Mouse (Mus musculus) natural killer cell, adult 2 months (primary cell): ENCODE data around the gene Olfr588-ps1.
"Not testable (repeated sequence)": the region's sequence is repeated elsewhere in the genome, so short reads cannot be mapped to it uniquely, and the experiment has no call there.

ENCODE experiments used
- DNase-seq, 2 experiments: peaks; one replicate each; pipeline ENCODE4 v3.0.0; 2022; ENCODE audit warnings: low spot score in 2 of 2

The Olfr588-ps1 gene

DNA sequence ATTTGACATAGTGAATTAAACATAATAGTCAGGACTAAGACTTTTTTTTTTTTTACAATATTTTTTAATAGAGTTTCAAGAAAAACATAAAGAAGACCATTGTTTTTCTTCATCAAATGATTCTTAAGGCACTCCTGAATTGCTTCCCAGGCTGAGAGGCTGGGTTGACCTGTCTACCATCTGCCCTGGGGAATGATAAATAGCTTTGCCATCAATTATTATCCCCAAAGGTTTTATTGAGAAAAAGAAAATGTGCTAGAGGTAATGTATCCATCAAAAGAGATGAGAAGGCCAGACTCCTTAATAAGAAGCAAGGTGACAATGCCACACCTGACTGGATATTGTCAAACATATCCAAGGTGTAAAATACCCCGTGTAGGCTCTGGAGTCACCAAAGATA, at the start of gene Olfr588-ps1:
TSS of gene Olfr588-ps1 (plus strand) at position 301 of the 400 bp plus-strand sequence.
- DNase-seq, result no peak

DNA sequence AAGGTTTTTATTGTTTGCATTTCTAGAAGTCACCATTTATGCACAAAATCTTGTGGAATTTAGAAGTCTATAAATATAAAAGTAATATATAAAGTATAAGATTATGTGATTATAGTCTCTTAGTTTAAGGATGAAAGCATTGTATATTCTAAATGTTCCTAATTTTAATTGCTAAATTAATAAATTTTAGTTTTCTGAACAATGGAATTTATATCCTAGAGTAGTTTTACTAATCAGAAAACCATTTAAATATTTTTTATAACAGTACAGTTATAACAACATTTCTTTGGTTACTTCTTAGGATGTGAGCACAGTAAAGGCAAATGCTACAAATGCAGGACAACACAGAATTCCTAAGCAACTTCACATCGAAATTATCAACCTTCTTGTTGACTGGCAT, 43.3 kb upstream of the Olfr588-ps1 start, which contains the start of gene Olfr585:
TSS of gene Olfr585 (plus strand) at position 301 of the 400 bp plus-strand sequence.
- no peak for DNase-seq

DNA sequence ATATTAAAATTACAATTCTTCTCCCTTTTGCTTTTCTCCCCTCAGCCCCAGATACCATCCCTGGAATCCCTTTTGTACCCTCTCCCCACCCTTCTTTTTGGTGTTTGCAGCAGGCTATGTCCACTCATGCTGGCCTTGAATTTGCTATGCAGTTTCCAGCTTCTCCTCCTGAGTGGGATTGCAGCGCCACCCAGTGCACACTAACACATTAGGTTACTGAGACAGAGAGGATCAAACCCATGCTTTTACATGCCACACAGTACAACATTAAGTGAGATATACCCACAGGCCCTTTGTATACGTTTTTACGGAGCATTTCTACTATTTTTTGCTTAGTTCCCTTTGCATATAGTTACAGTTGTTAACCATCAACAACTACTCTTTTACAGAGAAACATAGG, 21.3 kb upstream of the Olfr588-ps1 start:
- no peak for DNase-seq

DNA sequence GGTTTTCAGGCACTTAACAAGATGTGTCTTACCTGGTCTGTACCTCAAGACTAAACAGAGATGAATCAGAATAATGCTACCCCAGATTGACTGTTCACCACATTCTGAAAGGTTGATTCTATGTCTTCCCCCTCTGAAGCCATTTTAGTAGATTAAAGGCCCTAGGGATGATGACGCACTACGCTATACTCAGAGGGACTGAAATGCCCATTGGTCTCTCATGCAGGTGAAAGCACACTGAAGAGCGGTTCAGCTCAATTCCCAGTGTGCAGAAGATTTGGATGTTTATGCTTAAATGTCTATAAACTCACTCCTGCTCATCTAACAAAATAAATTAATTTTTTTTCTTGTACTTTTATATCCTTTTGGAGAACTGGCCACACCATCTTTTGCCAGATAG, 15.1 kb upstream of the Olfr588-ps1 start, which contains the start of gene Olfr586:
TSS of gene Olfr586 (minus strand) at position 101 of the 400 bp plus-strand sequence.
- DNase-seq, result no peak

DNA sequence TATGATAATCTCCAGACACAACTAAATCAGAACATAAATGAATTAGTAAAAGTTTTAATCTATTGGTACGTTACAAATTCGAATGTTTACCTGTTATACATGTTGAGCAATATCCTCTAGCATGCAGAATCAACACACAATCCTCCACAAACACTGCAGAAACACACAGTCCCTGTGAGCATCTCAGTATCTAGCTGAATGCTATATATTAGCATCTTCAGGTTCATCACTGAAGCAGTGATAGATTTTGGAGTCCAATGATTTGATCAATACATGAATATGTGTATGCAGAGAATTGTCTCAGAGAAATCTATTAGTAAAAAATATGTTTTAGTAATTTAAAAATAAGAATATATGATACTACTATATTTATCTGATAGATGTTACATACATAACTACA, 15.6 kb downstream of the Olfr588-ps1 start, which contains the start of gene Olfr589:
TSS of gene Olfr589 (minus strand) at position 101 of the 400 bp plus-strand sequence.
- no peak for DNase-seq

DNA sequence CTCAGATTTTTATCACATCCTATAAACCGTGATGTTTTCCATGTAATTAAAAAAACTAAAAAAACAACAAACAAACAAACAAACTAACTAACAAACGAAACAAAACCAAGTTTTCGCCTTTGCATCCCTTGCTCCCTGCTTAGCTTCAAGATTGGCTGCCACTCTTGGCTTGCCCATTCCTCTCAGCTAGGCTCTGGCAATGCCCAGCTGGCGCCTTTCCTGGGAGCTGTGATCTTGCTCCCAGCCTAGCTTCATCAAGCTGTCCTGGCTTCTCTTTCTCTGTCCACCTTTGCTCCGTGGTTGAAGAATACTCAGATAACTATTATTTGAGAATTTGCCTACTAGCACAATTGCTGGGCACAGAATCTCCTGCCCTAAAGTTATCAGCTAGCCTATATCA, 29.0 kb downstream of the Olfr588-ps1 start:
- no peak for DNase-seq

DNA sequence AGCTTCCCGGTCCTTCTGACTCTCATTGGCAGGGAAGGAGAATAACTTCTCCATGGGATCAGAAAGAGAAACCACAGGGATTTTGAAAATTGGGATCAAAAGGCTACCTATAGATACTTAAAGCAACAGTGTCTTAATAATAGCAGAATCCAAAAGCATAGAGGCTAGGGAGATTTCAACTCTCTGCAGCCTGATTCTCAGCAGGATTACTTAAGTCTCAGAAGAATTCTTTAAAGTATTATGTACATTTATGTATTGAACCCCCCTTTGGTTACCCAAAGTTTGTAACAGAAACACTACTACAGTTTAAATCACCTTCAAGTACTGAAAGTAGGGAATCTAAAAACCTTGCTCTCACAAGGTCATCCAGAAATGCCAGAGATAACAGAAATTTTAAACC, 37.6 kb downstream of the Olfr588-ps1 start, which contains the start of gene Olfr591:
TSS of gene Olfr591 (minus strand) at position 101 of the 400 bp plus-strand sequence.
- no peak for DNase-seq

DNA sequence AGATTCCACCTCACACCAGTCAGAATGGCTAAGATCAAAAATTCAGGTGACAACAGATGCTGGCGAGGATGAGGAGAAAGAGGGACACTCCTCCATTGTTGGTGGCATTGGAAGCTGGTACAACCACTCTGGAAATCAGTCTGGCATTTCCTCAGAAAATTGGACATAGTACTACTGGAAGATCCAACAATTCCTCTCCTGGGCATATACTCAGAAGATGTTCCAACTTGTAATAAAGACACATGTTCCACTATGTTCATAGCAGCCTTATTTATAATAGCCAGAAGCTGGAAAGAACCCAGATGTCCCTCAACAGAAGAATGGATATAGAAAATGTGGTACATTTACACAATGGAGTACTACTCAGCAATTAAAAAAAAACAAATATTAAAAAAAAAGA, 43.8 kb downstream of the Olfr588-ps1 start, which contains the start of gene Olfr592:
TSS of gene Olfr592 (plus strand) at position 301 of the 400 bp plus-strand sequence.
- not testable (repeated sequence) for DNase-seq
